Mouse (Mus musculus) heart, postnatal 36 days (tissue): ENCODE data around the gene Ppfia1. TPM values are rescaled to one million over a fixed set of nuclear protein-coding genes. Genes with fewer than 3 reads are reported as not detected.
A peak's percentile ranks its signal among the peaks of the same experiment; 100 is the strongest.

ENCODE experiments used
- DNase-seq, 2 experiments: peaks; one replicate each; pipeline ENCODE4 v3.0.0; 2021 to 2022
- intact Hi-C: fragments of 180-260 bp; cut with DNase I; formaldehyde crosslinking; loops from one replicate; pipeline ENCODE4 v1.15.1; 2025
- total RNA-seq, 2 experiments: library from RNA; stranded (reverse); gene quantifications; 2 replicates each; pipeline ENCODE4 v1.2.3; 2021

The Ppfia1 gene
- total RNA-seq, 2 experiments from 2014 or later, result 39.3 TPM

DNA sequence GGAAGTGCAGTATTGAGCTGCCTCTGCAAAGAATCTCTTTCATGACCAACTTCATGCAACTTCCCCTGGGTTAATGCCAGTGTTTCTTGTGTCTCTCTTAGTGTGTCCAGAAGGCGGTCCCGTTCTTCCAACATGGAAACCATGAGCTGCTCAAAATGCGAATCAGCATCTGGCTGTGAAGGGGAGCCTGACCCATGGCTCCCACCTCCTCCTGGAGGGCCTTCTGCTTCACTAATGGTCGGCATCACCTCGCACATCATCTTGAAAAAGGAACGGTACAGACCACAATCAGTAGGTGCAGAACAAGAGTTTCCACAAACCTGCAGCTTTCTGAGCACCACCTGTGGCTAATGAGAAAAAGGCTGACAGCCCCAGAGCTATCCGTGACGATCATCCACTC, 1.3 kb downstream of the Ppfia1 start:
- intact Hi-C loops, result loop anchor here (2.0 kb wide), 1 partner anchor 29 kb away; no protein-coding TSS in a partner anchor
- DNase-seq, result no peak

DNA sequence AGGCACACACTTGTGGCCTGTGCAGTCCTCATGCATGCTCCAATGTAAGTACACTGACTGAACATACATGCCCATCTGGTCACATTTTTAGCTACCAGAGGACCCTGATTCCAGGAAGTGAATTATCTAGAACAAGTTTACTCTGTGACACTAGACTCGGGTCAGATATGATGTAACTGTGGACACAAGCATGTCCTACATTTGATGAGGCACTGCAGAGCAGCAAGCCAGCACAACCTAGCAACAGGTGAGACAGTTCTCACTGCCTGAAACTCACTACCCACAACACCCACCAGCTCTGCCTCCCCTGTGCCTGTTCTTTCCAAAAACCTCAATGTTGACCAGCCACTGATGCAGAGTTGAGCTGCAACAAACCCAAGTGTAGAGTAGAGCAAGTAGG, 2.7 kb downstream of the Ppfia1 start:
- no peak for DNase-seq
- intact Hi-C loops, result no loop called here

DNA sequence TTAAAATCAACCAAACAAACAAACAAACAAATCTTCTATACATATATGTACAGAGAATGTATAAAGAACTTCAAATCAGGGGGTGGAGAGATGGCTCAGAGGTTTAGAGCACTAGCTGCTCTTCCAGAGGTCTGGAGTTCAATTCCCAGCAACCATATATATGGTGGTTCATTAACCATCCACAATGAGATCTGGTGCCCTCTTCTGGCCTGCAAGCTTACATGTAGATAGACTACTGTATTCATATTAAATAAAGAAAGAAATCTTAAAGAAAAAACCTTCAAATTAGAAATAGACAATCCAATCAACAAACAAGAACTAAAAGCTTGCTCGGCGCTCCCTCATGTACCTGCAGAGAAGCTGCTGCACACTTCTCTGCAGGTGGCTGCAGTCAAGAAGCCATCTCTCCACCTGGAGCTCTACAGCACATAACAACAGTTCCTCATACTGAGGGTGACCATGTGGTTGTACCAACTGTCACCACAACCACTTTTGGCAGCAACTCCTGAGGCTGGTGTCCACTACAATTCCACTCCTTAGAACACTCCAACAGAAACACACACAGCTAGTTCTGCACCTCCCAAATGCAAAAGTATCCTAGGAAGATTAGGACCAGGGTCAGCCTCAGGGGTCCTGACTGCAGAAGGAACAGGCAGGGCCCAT, 3.5 kb downstream of the Ppfia1 start:
- no peak for DNase-seq

DNA sequence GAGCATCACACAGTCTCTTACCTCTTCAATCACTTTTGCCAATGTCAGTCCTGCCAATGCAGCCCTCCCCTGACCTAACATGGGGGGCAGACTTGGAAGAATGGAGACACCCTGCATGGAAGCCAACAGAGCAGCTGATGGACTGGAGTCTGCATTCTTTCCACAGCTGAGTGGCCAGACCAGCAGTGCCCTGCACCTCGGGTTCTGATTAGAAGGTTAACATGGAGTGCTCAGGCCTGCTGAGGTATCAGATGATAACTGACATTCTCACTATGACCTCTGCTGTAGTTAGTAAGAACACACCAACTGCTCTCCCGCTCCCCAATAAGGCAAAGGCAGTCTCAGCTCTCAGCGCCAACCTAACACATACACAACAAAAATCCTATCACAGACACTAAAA, 8.3 kb downstream of the Ppfia1 start:
- intact Hi-C loops, result loop anchor here (1.0 kb wide), 1 partner anchor 33 kb away; no protein-coding TSS in a partner anchor
- peak; percentile 26 to 49 for DNase-seq

More for the DNA sequence above, 3.5 kb downstream of the Ppfia1 start:
- intact Hi-C loops, result no loop called here

DNA sequence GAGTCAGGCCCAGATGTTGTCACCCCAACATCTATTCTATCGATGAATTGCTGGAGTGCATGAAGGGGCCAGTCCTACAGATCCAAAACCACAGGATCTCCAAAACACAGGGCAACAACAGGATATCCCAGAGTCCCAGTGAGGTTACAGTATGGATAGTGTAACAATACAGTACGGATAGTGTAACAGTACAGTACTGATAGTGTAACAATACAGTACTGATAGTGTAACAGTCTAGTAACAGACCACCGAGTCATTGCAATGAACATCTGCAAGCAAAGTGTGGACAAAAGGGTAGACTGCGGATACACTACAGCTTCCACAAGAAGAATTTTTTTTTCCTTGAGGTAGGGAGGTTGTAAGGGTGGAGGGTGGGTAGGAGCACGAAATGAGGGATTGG, 12.2 kb downstream of the Ppfia1 start:
- DNase-seq, result no peak
- intact Hi-C loops, result no loop called here

DNA sequence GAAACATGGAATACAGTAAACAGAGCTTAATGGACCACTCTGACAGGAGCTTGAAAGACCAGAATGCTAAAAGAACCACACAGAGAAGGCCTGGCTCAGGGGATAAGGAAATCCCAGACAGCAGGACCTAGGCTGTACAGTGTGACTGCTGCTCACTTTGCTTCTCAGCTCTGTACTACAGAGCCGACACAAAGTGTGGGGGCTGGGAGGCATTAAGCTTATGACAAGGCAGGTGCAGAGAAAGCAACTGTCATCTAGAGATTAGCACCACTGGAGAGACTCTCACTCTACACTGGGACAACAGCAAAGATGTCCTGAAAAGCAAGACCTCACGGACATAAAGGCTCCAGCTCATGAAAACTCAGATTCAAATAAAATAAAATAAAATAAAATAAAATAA, 14.4 kb downstream of the Ppfia1 start:
- intact Hi-C loops, result no loop called here
- DNase-seq, result no peak

DNA sequence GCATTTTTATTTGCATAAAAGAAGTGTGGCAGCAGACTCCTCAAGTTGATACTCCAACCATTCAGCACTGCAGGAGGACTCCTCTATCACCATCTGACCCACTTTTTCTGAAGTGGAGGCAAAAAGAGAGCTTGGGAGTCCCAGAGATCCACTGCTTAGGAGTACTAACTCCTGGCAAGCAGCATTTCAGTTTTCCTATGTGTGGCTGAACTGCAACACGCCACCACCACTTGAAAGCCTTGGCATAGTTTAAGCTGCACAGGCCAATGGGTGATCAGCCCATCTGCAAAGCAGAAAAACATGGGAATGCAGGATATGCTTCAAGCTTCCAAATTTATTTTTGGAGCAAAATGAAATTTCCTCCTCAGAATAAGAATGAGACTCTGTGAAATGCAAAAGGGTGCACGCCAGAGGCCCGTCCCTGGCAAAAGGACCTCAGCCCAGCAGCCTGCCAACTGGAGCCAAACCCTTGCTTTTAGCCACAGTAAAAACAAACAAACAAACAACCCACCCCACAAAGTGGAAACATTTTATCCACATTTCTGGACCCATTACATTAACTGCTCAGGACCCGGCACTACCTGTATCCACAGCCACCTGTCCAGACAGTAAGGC, 15.4 kb downstream of the Ppfia1 start:
- intact Hi-C loops, result no loop called here
- DNase-seq, result no peak

DNA sequence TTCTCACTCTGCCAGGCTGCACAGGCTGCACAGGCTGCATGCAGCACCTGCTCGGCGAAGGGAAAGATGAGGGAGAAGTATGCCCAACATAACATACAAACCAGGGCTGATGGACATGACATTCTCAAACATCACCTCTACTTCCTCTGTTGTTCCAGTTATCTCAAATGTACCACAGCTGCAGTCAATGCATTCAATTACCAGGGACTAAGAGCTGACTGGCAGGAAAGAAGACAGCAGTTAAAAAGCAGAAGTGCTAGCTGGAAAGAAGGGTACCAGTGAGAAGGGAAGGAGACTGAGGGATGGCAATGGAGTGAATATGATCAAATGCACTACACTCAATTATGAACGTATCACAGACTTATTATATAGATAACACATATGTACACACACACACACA, 17.2 kb downstream of the Ppfia1 start:
- DNase-seq, result no peak
- intact Hi-C loops, result no loop called here

DNA sequence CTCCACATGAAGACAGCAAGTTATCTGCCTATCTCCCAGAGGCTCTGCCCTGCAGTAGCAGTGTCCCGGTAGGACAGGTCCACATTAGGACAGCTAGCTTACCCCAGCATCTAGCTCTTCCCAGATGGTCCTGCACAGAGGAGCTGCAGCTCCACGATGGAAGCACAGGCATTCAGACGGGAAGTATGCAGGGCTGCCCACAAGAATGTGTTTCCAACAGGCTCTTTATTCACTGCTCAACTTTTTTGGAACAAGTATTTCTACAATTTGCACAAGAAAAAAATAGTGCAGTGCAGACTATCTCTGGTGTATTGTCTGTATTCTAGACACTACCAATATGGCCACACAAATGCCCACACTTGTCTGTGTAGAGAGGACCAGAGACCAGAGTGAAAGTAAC, 18.8 kb downstream of the Ppfia1 start:
- DNase-seq, result no peak
- intact Hi-C loops, result no loop called here

DNA sequence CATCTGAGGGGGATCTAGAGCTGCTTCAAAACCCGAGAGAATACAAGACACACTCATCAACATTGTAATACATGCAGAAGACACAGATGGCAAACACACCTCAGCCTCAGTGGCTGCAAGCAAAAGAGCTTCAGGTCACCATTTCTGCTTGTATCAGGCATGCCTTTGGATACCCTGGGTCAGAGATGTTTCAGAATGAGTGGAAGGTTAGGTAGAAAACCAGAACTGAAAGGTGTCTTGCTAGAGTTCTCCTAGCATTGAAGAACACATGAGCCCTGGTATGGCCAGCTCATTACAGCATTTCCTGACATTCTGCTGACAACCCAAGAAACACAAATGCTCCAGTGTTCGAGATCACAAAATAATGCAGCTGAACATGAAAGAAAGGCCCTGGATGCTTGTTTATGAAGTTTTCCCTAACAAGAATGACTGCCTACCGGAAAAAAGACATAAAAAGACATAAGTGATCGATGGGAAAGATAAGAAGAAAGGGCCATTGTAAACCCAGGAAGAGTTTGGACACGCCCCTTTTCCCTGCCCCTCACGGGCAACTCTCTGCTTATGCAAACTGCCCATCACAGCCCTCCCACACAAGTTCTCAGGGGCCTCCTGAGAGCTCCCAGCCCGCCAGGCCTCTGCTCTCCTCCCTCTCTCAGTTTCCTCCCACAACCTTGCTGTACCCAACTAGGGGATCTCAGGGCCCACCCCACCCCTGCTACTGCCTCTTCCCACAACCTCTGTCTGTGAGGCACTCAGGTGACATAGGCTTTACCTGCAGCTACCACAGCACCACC, 21.7 kb downstream of the Ppfia1 start:
- intact Hi-C loops, result no loop called here
- no peak for DNase-seq

DNA sequence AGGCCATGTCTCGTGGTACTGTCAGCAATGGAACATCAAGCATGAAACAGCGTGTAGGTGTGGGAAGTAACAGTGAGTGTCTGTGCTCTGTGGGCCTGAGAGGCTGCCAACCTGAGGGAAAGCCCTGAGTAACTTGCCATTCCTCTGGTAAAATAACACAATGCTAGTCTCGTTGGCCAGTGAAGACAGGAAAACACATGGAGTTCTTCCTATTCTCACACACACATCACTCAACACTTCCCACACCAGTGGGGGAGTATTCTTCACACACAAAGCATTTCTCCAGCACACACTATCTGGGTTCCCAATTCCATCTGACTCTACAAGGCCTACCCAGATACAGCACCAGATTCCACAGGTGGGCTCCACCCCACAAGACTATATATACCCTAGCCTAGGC, 23.7 kb downstream of the Ppfia1 start:
- intact Hi-C loops, result no loop called here
- no peak for DNase-seq

DNA sequence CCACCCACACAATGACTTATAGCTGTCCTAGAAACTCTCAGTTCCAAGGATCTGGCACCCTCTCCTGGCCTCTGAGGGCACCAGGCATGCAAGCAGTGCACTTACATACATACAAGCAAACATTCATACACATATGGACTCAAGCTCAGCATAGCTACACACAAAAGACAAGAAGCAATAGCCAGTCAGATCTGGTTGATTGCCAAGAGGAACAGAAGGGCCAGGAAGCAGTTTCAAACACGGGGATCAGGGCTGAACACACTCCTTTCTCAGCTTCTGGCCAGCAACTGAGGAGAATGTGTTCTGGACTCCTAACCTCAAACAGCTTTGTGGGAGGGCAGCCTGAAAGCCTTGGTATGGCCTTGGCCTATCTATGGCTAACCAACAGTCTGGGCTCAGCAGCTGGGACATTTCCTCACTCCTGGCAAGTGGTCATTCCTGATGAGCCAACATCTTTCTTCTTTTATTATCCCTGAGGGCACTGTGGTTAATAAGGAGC, 25.8 kb downstream of the Ppfia1 start:
- DNase-seq, result peak in 1 of 2 experiments; percentile 31
- intact Hi-C loops, result no loop called here

DNA sequence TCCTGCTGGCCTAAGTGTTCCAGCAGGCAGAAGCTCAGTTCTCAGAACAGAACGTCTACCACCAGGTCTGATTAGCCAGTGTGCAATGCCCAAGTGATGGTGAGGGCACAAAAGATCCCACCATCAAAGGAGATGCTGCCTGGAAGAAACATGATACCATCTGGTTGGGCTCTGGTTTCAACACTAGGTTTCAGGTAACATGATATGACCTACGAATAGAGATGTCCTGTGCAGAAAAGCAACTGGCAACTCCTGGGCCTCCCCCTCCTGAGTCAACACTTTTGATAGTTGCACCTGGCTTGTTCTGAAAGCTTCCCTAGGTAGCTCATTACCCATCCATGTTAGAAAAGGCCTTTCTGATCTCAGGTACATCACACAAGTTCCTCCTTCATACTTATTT, 26.9 kb downstream of the Ppfia1 start:
- intact Hi-C loops, result no loop called here
- DNase-seq, result no peak

DNA sequence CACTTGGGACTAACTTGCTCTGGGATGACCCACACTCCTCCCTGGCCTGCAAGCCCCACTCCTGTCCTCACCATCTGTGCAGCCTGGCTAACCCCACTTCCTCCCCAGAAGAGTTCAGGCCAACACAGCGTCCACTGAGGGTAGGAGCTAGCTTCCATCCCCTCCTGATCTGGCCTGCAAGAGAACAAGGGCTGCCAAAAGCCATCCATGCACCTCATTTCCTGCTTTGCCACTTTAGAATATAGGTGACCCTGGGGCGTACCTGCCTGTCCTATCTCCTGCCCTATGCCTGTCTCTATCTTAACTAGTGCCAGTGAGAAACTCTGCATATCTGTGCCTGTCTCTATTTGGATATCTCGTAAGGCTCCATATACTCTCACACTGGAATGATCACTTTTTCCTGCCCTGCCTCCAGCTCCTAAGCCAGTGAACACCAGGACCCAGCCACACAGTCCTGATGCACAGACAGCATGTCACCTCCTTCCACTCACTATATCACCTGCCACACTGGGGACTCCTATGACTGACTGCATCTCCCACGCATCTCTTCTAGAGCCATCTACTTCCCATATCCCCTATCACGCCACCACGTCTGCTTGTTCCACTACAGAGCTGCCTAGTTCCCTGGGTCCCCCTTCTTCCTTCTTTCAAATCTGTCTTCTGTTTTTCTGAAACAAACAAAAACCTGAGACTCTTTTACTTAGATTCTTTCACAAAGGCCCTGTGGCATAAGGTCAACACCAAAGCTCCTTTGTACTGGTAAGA, 28.9 kb downstream of the Ppfia1 start:
- intact Hi-C loops, result no loop called here
- DNase-seq, result no peak

DNA sequence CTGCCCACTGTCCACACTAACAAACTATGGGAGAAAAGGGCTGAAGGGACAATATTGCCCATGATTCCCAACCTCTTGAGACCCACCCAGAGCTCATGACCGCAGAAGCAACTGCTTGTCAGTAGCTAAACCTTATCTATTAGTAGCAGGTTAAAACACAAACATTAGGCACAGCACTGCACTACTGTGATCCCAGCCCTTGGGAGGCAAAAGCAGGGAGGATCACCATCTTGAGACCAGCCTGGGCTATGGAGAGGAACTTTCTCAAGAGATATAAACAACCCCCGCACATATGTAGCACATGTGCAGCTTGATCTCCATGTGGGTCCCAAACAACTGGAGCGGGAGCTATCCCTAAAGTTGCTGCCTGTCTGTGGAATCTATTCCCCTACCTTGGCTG, 30.1 kb downstream of the Ppfia1 start:
- intact Hi-C loops, result no loop called here
- DNase-seq, result no peak

DNA sequence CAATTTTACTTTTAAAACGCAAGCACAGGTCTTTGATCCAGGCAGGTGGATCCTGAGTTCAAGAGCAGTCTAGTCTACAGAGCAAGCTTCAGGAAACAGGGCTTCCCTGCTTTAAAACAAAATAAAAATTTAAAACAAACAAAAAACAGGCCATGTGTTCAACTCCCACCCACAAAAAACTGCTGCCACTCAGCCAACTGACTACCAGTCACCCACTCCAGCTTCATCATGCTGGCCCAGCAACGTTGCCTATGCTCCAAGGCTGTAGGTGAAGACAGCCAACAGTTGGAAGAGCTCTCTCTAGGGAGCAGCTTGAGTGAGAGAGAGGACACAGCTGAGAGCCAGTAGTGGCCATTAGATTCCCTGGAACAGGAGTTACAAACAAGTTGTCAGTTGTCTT, 31.6 kb downstream of the Ppfia1 start:
- no peak for DNase-seq
- intact Hi-C loops, result no loop called here

DNA sequence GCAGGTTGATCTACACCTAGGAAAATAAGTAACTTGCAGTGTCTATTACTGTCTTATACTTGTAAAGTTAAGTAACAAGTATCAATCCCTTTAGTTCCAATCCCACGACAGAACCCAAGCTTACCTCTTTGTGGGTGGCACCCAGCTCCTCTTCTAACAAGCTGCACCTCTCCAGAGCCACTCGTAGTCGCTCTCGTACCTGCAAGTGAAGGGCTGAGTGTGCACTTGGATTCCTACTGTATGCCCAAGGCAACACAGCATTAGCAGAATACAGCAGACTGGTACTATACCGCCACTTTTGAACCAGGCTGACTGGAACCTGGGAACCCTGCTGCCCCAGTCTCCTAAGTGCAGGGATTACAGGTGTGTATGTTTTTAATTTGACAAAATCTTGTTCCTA, 33.7 kb downstream of the Ppfia1 start:
- intact Hi-C loops, result no loop called here
- no peak for DNase-seq

DNA sequence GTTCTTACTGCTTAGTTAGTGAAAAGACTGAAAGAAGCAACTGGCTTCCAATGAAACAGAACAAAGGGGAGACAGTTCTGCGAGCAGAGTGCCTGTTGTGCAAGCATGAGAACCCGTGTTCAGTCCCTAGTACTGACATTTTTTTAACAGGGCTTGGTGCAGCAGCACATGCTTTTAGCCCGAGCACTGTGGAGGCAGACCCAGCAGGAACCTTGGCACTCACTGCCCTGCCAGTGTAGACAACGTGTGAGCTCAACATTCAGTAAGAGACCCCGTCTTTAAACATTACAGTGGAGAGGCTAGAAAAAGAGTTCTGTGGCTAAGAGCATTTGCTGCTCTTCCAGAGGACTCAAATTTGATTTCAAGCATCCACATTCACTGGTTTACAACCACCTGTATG, 36.8 kb downstream of the Ppfia1 start:
- intact Hi-C loops, result no loop called here
- DNase-seq, result no peak

DNA sequence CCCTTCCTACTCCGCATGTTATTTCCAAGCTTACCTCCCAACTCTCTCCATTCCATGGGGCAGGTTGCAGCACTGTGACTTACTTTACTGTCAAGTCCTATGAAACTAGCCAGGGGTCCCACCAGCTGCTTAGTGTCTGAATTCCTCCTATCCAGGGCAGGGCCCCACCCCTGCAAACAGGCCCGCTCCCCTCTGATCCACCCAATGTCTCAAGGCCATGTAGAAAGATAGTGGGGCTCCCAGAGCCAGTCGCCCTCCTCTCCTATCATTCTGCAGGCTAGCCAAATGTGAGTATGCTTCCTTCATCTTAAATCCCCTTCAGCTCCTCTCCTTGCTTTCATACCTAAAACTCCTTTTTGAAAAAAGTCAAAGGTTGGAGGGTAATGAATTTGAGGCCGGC, 44.4 kb downstream of the Ppfia1 start:
- intact Hi-C loops, result no loop called here
- no peak for DNase-seq

DNA sequence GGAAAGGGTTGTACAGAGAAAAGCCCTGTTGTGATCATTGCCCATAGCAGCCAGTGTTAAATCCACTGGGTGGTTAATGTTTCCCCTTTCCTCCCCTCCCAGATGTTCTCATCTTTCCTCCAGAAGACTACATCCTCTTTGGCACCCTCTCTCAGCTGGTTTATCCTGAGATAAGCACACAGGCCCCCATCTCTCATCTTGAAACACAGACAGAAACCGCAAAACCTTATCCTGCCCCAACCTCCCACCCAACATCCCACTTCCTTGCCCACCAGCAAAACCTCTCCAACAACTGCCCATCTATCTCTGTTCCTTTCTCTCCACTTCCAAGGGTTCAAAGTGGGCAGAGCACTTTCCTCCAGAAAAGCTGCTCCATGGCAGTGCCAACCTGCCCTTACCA, 46.7 kb downstream of the Ppfia1 start:
- intact Hi-C loops, result no loop called here
- DNase-seq, result no peak

DNA sequence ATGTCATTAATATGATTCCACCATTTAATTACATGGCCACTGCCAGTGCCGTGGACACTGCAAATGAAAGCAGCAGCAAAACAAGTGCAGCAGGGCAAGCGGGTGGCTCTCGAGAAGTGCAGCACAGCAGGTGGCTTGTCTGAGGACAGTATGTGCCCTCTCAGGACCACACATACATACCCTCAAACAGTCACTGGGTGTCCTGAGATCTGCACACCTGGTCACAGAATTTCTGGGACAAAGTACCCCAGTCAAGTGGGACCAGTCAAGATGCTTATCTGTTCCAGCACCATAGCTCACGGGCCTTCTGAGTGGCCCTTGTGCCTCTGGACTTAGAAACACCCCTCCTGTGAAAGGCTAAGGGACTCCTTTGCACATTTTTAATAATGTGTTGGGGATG, 49.6 kb downstream of the Ppfia1 start:
- intact Hi-C loops, result no loop called here

More for the DNA sequence above, 49.6 kb downstream of the Ppfia1 start:
- DNase-seq, result no peak
